Mouse (Mus musculus): Measurements from ENCODE around the gene Cel.
A peak's percentile ranks its signal among the peaks of the same experiment; 100 is the strongest.

Gene Cel

GRCm38 (mm10) chr2:28536766-28537633 lies 26.2 kb downstream of the Cel start:
- no peak for DNase-seq

- no peak for DNase-seq
These were observed 27.0 kb downstream of the Cel start for GRCm38 (mm10) chr2:28536166-28536565.

- DNase-seq: no peak
These were observed 27.6 kb downstream of the Cel start for GRCm38 (mm10) chr2:28535650-28536049.

DNA sequence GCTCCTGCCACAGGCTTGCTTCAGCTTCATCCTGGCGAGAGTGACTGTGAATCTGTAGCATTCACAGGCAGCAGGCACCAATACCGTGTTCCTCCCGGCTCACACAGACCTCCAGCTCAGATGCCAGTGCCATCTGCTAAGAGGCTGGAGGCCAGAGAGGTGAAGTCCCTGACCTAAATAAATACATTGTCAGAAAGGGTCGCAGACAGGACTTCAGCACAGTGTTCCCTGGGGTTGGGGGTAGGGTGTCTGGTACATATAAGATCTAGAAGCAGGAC lies 28.0 kb downstream of the Cel start:
- no peak for DNase-seq

DNA sequence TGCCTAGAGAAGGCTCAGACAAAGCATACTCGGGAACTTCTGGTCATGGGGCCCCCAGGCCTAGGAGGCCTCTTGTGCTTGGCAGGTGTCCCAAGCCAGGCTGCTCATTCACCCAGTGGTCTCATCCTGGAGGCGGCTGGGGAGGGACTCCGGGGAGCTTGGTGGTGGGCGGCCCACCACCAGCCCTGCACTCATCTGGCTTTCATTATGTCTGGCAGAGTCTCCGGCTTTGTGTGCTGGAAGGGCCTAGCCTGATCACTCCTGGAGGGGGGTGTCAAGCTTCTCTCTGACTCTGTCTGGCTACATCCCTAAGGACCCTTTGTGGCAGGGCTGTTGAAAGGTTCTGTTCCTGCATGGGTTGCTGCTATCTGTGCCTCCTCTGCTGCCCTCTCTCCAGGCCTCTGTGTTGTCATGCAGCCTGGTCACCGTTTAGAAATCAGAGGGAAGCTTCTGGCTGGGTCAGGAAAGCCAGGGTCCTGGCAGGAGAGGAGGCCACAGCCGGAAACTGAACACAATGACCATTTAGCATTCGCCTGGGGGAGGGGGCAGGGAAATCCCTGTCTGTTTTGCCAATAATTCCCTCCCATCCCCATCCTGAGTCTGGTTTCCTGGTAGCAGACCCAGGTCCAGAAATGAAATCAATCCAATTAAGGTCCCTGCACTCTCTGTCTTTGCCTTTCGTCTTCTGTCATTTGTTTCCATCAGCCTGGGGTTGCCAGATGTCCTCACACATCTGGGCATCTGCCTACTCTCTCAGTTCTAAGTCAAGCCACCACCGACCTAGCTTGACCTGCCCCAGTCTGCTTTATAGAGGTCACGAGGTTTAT lies 28.6 kb downstream of the Cel start:
- no peak for DNase-seq

DNA sequence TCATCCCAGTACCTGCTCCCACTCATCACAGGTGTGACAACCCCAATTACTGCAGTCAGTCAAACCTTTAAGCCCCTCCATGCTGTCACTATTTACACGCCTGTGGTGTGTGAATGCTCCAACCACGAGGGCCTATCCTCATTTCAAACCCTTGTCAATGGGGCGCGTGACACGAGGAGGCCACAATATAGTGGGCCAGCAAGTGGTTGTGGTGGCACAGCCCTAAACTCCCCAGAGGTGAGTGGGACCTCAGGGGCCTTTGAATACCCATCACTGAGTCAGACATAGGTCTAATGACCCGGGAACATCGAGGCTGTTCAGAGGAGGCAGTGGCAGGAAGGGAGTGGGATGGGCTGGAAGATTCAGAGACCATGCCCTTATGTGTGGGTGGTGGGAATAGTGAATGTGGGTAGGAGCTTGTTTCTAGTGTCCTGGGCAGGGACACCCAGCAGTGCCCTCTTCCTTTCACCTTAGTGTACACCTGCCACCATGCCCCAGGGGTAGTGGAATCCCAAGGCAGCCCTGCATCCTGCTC lies 29.2 kb downstream of the Cel start:
- no peak for DNase-seq

GRCm38 (mm10) chr2:28532938-28533771 lies 30.0 kb downstream of the Cel start:
- peak; percentile 89 for DNase-seq

DNA sequence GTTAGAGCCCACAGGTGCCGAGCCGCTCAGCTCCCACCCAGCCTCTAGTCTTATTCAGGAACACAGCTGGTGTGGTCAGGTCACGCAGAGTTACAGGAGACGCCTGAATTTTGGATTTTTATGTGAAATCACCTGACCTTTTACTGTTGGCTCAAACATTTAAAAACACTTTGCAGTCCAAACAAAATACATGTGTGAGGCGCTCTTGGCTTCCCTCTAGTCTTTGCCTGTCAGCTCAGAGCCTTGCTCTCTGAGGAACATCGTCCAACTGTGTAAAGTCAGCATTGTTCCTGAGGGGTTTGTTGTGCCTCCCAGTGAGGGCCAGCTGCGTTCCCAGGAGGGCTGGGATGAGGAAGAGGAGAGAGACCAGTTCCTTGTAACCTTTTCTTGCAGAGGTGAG lies 32.9 kb downstream of the Cel start:
- no peak for DNase-seq

DNA sequence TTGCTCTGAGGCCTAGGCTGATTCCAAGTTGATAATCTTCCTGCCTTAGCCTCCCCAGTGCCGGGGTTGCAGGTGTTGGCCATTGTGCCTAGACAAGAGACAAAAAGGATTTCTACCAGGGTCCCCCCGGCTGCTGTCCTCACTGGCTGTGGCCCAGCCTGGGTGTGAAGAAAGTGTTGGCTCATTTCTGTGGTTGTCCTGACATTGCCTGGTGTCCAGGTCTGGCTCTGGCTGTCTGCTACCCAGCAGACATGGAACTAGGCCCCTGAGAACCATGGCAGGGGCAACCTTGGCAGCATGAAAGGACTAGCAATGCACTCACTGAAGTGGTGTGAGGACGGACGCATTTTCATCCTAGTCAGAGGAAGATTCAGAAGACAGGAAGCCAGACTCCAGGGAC lies 33.3 kb downstream of the Cel start:
- no peak for DNase-seq

DNA sequence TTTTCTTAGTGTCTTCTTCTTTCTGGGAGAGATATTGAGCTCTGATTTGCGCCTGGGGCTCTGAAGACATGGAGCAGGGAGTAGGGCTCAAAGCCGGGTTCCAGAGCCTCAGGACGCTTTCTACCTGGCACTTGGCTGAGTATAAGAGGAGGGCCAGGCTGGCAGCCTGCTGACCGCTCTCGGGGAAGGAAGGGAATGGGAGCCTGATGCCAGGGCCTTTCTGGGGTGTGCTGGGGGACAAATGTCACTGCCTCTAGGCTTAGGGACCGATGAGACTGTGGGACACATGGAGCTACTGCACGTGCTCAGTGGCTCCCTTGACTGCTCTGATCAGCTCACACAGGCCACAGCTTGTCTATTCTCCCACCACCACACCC lies 34.9 kb downstream of the Cel start:
- no peak for DNase-seq

GRCm38 (mm10) chr2:28527436-28528353 lies 35.5 kb downstream of the Cel start:
- DNase-seq: no peak

GRCm38 (mm10) chr2:28525943-28526876 lies 37.0 kb downstream of the Cel start:
- DNase-seq: no peak

GRCm38 (mm10) chr2:28525219-28525942 lies 37.8 kb downstream of the Cel start:
- DNase-seq: peak; percentile 69

DNA sequence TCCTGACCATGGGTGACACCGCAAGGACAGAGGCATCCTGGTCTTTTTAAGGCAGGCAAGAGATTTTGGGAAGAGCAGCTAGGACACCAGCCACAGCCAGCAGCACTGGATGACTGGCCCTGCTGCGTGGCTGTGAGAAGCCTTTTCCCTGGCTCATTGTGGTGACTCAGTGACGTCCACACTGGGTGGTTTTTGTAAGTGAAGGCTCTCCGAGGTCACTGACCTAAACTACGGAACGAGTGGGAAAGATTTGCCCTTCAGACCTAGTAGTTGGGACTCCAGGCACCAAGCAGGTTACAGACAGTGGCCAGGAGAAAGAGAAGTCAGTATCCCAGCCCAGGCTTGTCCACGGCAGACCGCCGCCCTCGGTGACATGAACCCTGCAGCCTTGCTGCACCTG lies 38.8 kb downstream of the Cel start:
- DNase-seq: no peak

GRCm38 (mm10) chr2:28523643-28524117 lies 39.5 kb downstream of the Cel start:
- peak; percentile 95 for DNase-seq

- peak; percentile 74 for DNase-seq
These were observed 41.0 kb downstream of the Cel start for GRCm38 (mm10) chr2:28522166-28522565.

- no peak for DNase-seq
These were observed 41.5 kb downstream of the Cel start for GRCm38 (mm10) chr2:28521571-28522151.

DNA sequence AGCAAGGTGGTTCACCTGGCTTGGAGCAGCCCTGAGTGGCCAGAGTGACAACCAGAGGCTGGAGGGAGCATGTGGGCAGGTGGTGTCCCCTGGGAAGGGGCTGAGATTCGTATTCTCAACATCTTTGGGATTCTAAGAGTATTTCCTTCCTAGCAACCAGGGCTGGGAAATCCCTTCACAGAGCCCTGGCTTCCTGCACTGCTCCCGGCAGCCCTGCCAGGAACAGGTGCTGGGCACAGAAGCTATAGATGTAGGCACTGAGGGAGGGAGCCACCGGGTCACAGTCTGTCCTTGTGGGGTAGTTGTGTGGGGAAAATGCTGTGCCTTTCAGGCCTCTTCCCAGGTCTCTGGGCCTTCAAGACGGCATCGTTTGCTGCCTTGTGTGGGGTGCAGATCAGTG lies 42.6 kb downstream of the Cel start:
- no peak for DNase-seq

- DNase-seq: no peak
These were observed 45.0 kb downstream of the Cel start for GRCm38 (mm10) chr2:28518231-28518630.

Data from kidney, adult 9 months (tissue).